Mouse (Mus musculus) MEL (cell line): Measurements from ENCODE around the gene Nfe2. TPM values are rescaled to one million over a fixed set of nuclear protein-coding genes. Genes with fewer than 3 reads are reported as not detected.

Source experiments
- DNase-seq: peaks from one replicate; pipeline ENCODE4 v3.0.0; 2011; ENCODE audit warnings: low read depth, low spot score
- H3K27ac ChIP-seq: 2 replicates; pipeline ENCODE4 v1.5.1; 2012; ENCODE audit warnings: low read depth, mild to moderate bottlenecking, control low read depth, low read length, moderate library complexity; ENCODE audit not compliant: control insufficient read depth
- H3K27me3 ChIP-seq, 2 experiments: fragments of 150-350 bp in 1 of 2; sonication (generic) in 1 of 2; 2 replicates each; pipeline ENCODE4 v1.6.1; 2012; ENCODE audit warnings: low read length in 2 of 2, mild to moderate bottlenecking in 2 of 2, improper control_type of control experiment in 1 of 2, moderate library complexity in 1 of 2; ENCODE audit not compliant: insufficient read depth in 2 of 2, control insufficient read depth in 1 of 2
- H3K36me3 ChIP-seq, 2 experiments: 2 replicates each; pipeline ENCODE4 v1.6.1; 2012 to 2014; ENCODE audit warnings: low read length in 2 of 2, improper control_type of control experiment in 1 of 2, inconsistent platforms in 1 of 2, mild to moderate bottlenecking in 1 of 2; ENCODE audit not compliant: insufficient read depth in 2 of 2, control insufficient read depth in 1 of 2
- H3K4me1 ChIP-seq, 2 experiments: fragments of 150-350 bp in 1 of 2; sonication (generic) in 1 of 2; 2 replicates each; pipeline ENCODE4 v1.6.1; 2012; ENCODE audit warnings: low read length in 2 of 2, improper control_type of control experiment in 1 of 2, mild to moderate bottlenecking in 1 of 2; ENCODE audit not compliant: insufficient read depth in 2 of 2, control insufficient read depth in 1 of 2
- H3K4me3 ChIP-seq, 2 experiments: fragments of 150-350 bp in 1 of 2; sonication (generic) in 1 of 2; 2 replicates each; pipeline ENCODE4 v1.5.1; 2012; ENCODE audit warnings: low read depth in 2 of 2, low read length in 2 of 2, mild to moderate bottlenecking in 2 of 2, moderate library complexity in 2 of 2, control low read depth in 1 of 2, improper control_type of control experiment in 1 of 2; ENCODE audit not compliant: control insufficient read depth in 1 of 2, insufficient read depth in 1 of 2
- H3K79me2 ChIP-seq: 2 replicates; pipeline ENCODE4 v1.6.1; 2012; ENCODE audit warnings: mild to moderate bottlenecking, low read length, moderate library complexity; ENCODE audit not compliant: control insufficient read depth, poor library complexity, insufficient read depth
- H3K9ac ChIP-seq: 2 replicates; pipeline ENCODE4 v1.6.1; 2012; ENCODE audit warnings: low read depth, mild to moderate bottlenecking, control low read depth, low read length, moderate library complexity; ENCODE audit not compliant: control insufficient read depth, poor library complexity, severe bottlenecking
- H3K9me3 ChIP-seq: fragments of 150-350 bp; sonication (generic); replicated peaks from 2 replicates; pipeline ENCODE4 v1.6.1; 2012; ENCODE audit warnings: mild to moderate bottlenecking, low read length, improper control_type of control experiment, moderate library complexity; ENCODE audit not compliant: insufficient read depth
- CTCF ChIP-seq, 3 experiments: IDR thresholded peaks in 2 of 3; conservative IDR thresholded peaks in 1 of 3; 2 replicates each; pipeline ENCODE4 v1.5.1; 2011 to 2012; ENCODE audit warnings: low read length in 3 of 3, low read depth in 2 of 3, mild to moderate bottlenecking in 2 of 3, improper control_type of control experiment in 1 of 3, inconsistent platforms in 1 of 3, mixed read lengths in 1 of 3, moderate library complexity in 1 of 3; ENCODE audit not compliant: control insufficient read depth in 1 of 3, insufficient read depth in 1 of 3, poor library complexity in 1 of 3, severe bottlenecking in 1 of 3
- ELF1 ChIP-seq: IDR thresholded peaks from 2 replicates; pipeline ENCODE4 v1.6.1; 2014; ENCODE audit warnings: low read depth, mild to moderate bottlenecking, inconsistent platforms, low read length, improper control_type of control experiment, moderate library complexity
- EP300 ChIP-seq, 2 experiments: IDR thresholded peaks; 2 replicates each; pipeline ENCODE4 v1.6.1; 2011; ENCODE audit warnings: improper control_type of control experiment in 2 of 2, low read length in 2 of 2, low read depth in 1 of 2, mild to moderate bottlenecking in 1 of 2
- ETS1 ChIP-seq: IDR thresholded peaks from 2 replicates; pipeline ENCODE4 v1.6.1; 2012; ENCODE audit warnings: low read depth, mild to moderate bottlenecking, inconsistent platforms, low read length, improper control_type of control experiment, moderate library complexity
- GABPA ChIP-seq: IDR thresholded peaks from 2 replicates; pipeline ENCODE4 v1.6.1; 2012; ENCODE audit warnings: low read depth, mild to moderate bottlenecking, inconsistent platforms, low read length, improper control_type of control experiment, moderate library complexity
- GATA1 ChIP-seq: IDR thresholded peaks from 2 replicates; pipeline ENCODE4 v1.6.1; 2011; ENCODE audit warnings: low read depth, low read length, improper control_type of control experiment
- HCFC1 ChIP-seq: IDR thresholded peaks from 2 replicates; pipeline ENCODE4 v1.6.1; 2012; ENCODE audit warnings: low read depth, mild to moderate bottlenecking, inconsistent platforms, low read length, improper control_type of control experiment, moderate library complexity
- JUND ChIP-seq: IDR thresholded peaks from 2 replicates; pipeline ENCODE4 v1.6.1; 2011; ENCODE audit warnings: low read depth, mild to moderate bottlenecking, improper control_type of control experiment, low read length
- MAZ ChIP-seq: IDR thresholded peaks from 2 replicates; pipeline ENCODE4 v1.6.1; 2012; ENCODE audit warnings: low read depth, mild to moderate bottlenecking, inconsistent platforms, low read length, improper control_type of control experiment
- MYB ChIP-seq: IDR thresholded peaks from 2 replicates; pipeline ENCODE4 v1.6.1; 2011; ENCODE audit warnings: mild to moderate bottlenecking, low read depth, low read length, improper control_type of control experiment
- POLR2AphosphoS2 ChIP-seq: IDR thresholded peaks from 2 replicates; pipeline ENCODE4 v1.6.1; 2011; ENCODE audit warnings: low read length, improper control_type of control experiment
- RAD21 ChIP-seq: IDR thresholded peaks from 2 replicates; pipeline ENCODE4 v1.6.1; 2011; ENCODE audit warnings: mild to moderate bottlenecking, low read depth, low read length, improper control_type of control experiment
- RCOR1 ChIP-seq: IDR thresholded peaks from 2 replicates; pipeline ENCODE4 v1.6.1; 2012; ENCODE audit warnings: low read depth, mild to moderate bottlenecking, inconsistent platforms, low read length, improper control_type of control experiment
- SIN3A ChIP-seq: IDR thresholded peaks from 2 replicates; pipeline ENCODE4 v1.6.1; 2012; ENCODE audit warnings: low read length, improper control_type of control experiment, inconsistent platforms
- SMC3 ChIP-seq: IDR thresholded peaks from 2 replicates; pipeline ENCODE4 v1.6.1; 2011; ENCODE audit warnings: low read depth, low read length, improper control_type of control experiment
- TCF12 ChIP-seq: IDR thresholded peaks from 2 replicates; pipeline ENCODE4 v1.6.1; 2014; ENCODE audit warnings: low read depth, mild to moderate bottlenecking, inconsistent platforms, low read length, improper control_type of control experiment, moderate library complexity
- USF1 ChIP-seq: IDR thresholded peaks from 2 replicates; pipeline ENCODE4 v1.6.1; 2014; ENCODE audit warnings: low read depth, mild to moderate bottlenecking, inconsistent platforms, low read length, improper control_type of control experiment, moderate library complexity
- ZC3H11A ChIP-seq: IDR thresholded peaks from 2 replicates; pipeline ENCODE4 v1.6.1; 2012; ENCODE audit warnings: low read depth, mild to moderate bottlenecking, inconsistent platforms, low read length, improper control_type of control experiment
- polyA plus RNA-seq, 2 experiments: library from polyadenylated mRNA; stranded (reverse) in 1 of 2; unstranded in 1 of 2; fragments of >175 nt in 1 of 2; fragments of >200 nt in 1 of 2; gene quantifications; 2 replicates each; pipeline versions ENCODE4 v1.2.1 to v1.2.4; 2012; ENCODE audit warnings: low replicate concordance in 2 of 2, low read depth in 1 of 2; ENCODE audit not compliant: insufficient read length in 2 of 2, insufficient read depth in 1 of 2, missing spikeins in 1 of 2
- total RNA-seq: library from RNA; depleted of rRNA; stranded (reverse); fragments of 300-350 nt; gene quantifications from 2 replicates; pipeline ENCODE4 v1.2.3, GENCODE M21; 2012

Nfe2 gene
- total and polyA plus RNA-seq, 3 experiments = 74.6 to 103 TPM; not detected in 1

DNA sequence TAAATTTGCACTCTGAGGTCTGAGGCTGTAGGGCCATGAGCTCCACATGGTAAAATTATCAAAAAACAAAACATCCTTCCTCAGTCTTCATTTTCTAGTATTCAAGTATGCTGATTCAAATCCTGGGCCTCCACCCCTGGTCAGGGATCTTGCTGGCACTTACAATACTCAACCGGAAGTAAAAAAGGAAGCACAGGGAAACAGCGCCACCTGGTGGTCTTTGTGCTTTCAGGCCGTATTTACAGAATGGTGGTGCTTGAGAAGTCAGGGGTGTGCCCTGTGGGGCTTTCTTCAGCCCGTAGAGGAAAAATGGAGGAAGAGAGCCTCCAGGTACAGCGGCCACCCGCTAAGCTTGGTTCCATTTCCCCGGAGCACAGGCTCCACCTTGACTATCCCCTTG, 48.9 kb upstream of the Nfe2 start:
- Histone ChIP-seq H3K4me1 (peaks cover 0 to 3% of the 10 kb centered on the region in 2 experiments; a peak in 2 of 4 replicates), H3K27me3 (no peaks in the 10 kb centered on the region), H3K27ac (no peak overlapping the region), H3K36me3 (peaks cover 0 to 3% of the 10 kb centered on the region in 2 experiments; a peak in 2 of 4 replicates), H3K9me3 (no peaks in the 10 kb centered on the region), H3K4me3 (peak overlapping the region; percentile 7 to 33; a peak in 2 of 4 replicates), H3K9ac (peak overlapping the region; percentile 40), H3K79me2 (no peaks in the 10 kb centered on the region)
- TF ChIP-seq ETS1 (no peak), GABPA (no peak), ELF1 (peak; percentile 72), POLR2AphosphoS2 (no peak), RAD21 (peak; percentile 85), CTCF (IDR thresholded peaks at IDR 0.05 in 2 of 3, conservative IDR thresholded peaks at IDR 0.05 in 1 of 3; ENCODE audit: control insufficient read depth in 1 of 3, insufficient read depth in 1 of 3, low read depth in 2 of 3, low read length in 3 of 3, poor library complexity in 1 of 3, severe bottlenecking in 1 of 3) (peak; percentile 56 to 91 (median 72)), SIN3A (peak; percentile 29; the same call in 1 of the 2 replicates), HCFC1 (peak; percentile 35; the same call in 1 of the 2 replicates), MYB (no peak), SMC3 (peak; percentile 89), ZC3H11A (peak; percentile 79), GATA1 (no peak), EP300 (IDR thresholded peaks at IDR 0.05; ENCODE audit: low read depth in 1 of 2, low read length in 2 of 2) (no peak)
- peak; percentile 88 for DNase-seq

GRCm38 (mm10) chr15:103305792-103306645, 47.8 kb upstream of the Nfe2 start:
- no peaks in the 10 kb centered on the region for H3K9me3 ChIP-seq
- peak overlapping the region; percentile 25 to 52; a peak in 3 of 4 replicates for H3K4me3 ChIP-seq
- H3K9ac ChIP-seq = peak overlapping the region; percentile 48
- H3K4me1 ChIP-seq = peaks cover 0 to 3% of the 10 kb centered on the region in 2 experiments; a peak in 2 of 4 replicates
- H3K27me3 ChIP-seq = no peaks in the 10 kb centered on the region
- H3K79me2 ChIP-seq = no peaks in the 10 kb centered on the region
- no peak for TF ChIP-seq ZC3H11A
- no peak for TF ChIP-seq SMC3
- TF ChIP-seq HCFC1 = no peak
- TF ChIP-seq RCOR1 = no peak
- no peak for TF ChIP-seq MAZ
- TF ChIP-seq JUND = no peak
- TF ChIP-seq USF1 = no peak
- no peak for TF ChIP-seq TCF12
- no peak for TF ChIP-seq RAD21
- no peak overlapping the region; the same call in 1 of the 2 replicates for H3K27ac ChIP-seq
- no peak for DNase-seq
- peaks cover 0 to 3% of the 10 kb centered on the region in 2 experiments; a peak in 2 of 4 replicates for H3K36me3 ChIP-seq
